Mouse (Mus musculus) lung, postnatal 0 days (tissue): ENCODE results near the gene Slc25a29. TPM values are rescaled to one million over a fixed set of nuclear protein-coding genes. Genes with fewer than 3 reads are reported as not detected.

Experiments used
- ATAC-seq: fragments of 200-750 bp; cut with Nextera tagmentation; 2 replicates; pipeline ENCODE4 v1.8.0; 2017; ENCODE audit warnings: moderate library complexity
- DNase-seq: peaks from one replicate; pipeline ENCODE4 v3.0.0-alpha.2; 2016; ENCODE audit warnings: low spot score
- H3K27ac ChIP-seq: fragments of 300-500 bp; sonication (generic); 2 replicates; pipeline ENCODE4 v1.5.1; 2014; ENCODE audit warnings: antibody characterized with exemption, mild to moderate bottlenecking, low read length, mixed read lengths
- H3K27me3 ChIP-seq: fragments of 300-500 bp; sonication (generic); replicated peaks from 2 replicates; pipeline ENCODE4 v1.6.1; 2014; ENCODE audit warnings: low read length, mixed read lengths; ENCODE audit not compliant: insufficient read depth
- H3K36me3 ChIP-seq: fragments of 300-500 bp; sonication (generic); 2 replicates; pipeline ENCODE4 v1.6.1; 2014; ENCODE audit warnings: low read length, mixed read lengths; ENCODE audit not compliant: insufficient read depth
- H3K4me1 ChIP-seq: fragments of 300-500 bp; sonication (generic); 2 replicates; pipeline ENCODE4 v1.6.1; 2014; ENCODE audit warnings: antibody characterized with exemption, low read depth, low read length, mixed read lengths; ENCODE audit not compliant: insufficient read depth
- H3K4me2 ChIP-seq: fragments of 300-500 bp; sonication (generic); replicated peaks from 2 replicates; pipeline ENCODE4 v1.6.1; 2014; ENCODE audit warnings: low read depth, mild to moderate bottlenecking, low read length, moderate library complexity, mixed read lengths
- H3K4me3 ChIP-seq: fragments of 300-500 bp; sonication (generic); 2 replicates; pipeline ENCODE4 v1.5.1; 2014; ENCODE audit warnings: low read depth, low read length
- H3K9ac ChIP-seq: fragments of 300-500 bp; sonication (generic); replicated peaks from 2 replicates; pipeline ENCODE4 v1.6.1; 2014; ENCODE audit warnings: low read depth, mild to moderate bottlenecking
- H3K9me3 ChIP-seq: fragments of 300-500 bp; sonication (generic); 2 replicates; pipeline ENCODE4 v1.6.1; 2016; ENCODE audit warnings: low read length, mixed read lengths
- CTCF ChIP-seq: IDR thresholded peaks from 2 replicates; pipeline ENCODE4 v1.5.1; 2016; ENCODE audit warnings: antibody characterized with exemption, mild to moderate bottlenecking
- EP300 ChIP-seq: IDR thresholded peaks from 2 replicates; pipeline ENCODE4 v1.6.1; 2016; ENCODE audit warnings: antibody characterized with exemption, mild to moderate bottlenecking, control low read depth
- WGBS: fragments of 180-500 bp; shearing (Covaris S2); extraction: QIAGEN DNeasy Blood & Tissue Kit; methylation state at CpG from one replicate; pipeline ENCODE4 v1.1.7; 2014; 5-methylcytosine and 5-hydroxymethylcytosine counted together
- polyA plus RNA-seq: library from polyadenylated mRNA; unstranded; fragments of >200 nt; fragmentation: Nextera tagmentation; extraction: Ambion mirVana; gene quantifications from 2 replicates; pipeline ENCODE4 v1.2.1, GENCODE M21; 2015

Slc25a29 gene
- polyA plus RNA-seq, 1 experiment from 2014 or later: 19.7 TPM

DNA sequence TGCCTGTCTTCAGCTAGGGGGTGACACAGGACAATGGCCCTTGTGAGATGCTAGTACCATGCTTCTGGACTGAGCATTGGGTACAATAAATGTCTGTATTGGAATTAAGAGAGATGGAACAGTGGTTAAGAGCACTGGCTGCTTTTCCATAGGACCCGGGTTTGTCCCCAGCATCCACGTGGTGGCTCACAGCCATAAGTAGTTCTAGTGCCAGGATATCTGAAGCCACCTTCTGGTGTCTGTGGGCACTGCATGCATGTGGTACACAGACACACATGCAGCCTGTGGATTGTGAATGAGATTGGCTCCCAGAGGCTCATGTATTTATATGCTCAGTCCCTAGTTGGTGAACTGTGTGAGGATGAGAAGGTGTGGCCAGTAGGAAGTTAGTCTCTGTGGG lies 33.9 kb upstream of the Slc25a29 start:
- Histone ChIP-seq H3K9me3 (no peaks in the 10 kb centered on the region), H3K4me2 (no peak overlapping the region), H3K27ac (no peak overlapping the region), H3K36me3 (peaks cover 31% of the 10 kb centered on the region; the same call in 1 of the 2 replicates), H3K9ac (no peak overlapping the region), H3K4me1 (peaks cover 6% of the 10 kb centered on the region; the same call in 1 of the 2 replicates), H3K4me3 (no peak overlapping the region), H3K27me3 (no peaks in the 10 kb centered on the region)
- TF ChIP-seq EP300 (no peak), CTCF (peak; percentile 67)
- ATAC-seq (no peak), DNase-seq (no peak)
- WGBS: 66% methylated on average over 2 of the region's 2 CpGs

DNA sequence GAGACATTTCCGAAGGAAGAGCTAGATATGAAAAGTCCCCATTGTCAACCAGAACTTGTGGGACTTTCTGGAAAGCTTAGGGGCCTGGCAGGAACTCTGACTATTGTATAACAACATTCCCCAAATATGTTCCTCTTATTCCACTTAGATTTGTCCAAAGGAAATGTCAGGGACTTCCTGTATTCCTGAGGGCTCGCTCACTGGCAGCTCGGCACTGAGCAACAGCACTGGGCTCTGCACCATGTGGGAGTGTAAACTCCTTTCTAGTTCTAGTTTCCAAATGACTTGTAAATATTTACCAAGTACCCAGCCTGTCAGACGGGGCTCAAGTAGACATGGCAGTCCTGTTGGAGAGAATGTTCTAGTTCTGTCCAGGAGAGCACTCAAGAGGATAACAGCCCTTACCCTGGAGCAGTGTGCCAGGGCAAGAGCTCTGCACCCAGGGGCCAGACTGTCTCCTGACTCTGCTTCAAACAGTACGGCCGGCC lies 29.4 kb upstream of the Slc25a29 start:
- H3K36me3 ChIP-seq: peaks cover 38% of the 10 kb centered on the region; the same call in 1 of the 2 replicates
- DNase-seq: peak; percentile 92
- no peak for TF ChIP-seq CTCF
- TF ChIP-seq EP300: peak; percentile 99
- H3K27me3 ChIP-seq: no peaks in the 10 kb centered on the region
- peaks cover 13% of the 10 kb centered on the region; the same call in 1 of the 2 replicates for H3K4me1 ChIP-seq
- H3K27ac ChIP-seq: peak overlapping the region; percentile 88
- 36% methylated on average over 6 of the region's 6 CpGs for WGBS
- H3K4me2 ChIP-seq: peak overlapping the region; percentile 19
- H3K9ac ChIP-seq: no peak overlapping the region
- no peaks in the 10 kb centered on the region for H3K9me3 ChIP-seq
- ATAC-seq: peak; percentile 95
- no peak overlapping the region for H3K4me3 ChIP-seq

DNA sequence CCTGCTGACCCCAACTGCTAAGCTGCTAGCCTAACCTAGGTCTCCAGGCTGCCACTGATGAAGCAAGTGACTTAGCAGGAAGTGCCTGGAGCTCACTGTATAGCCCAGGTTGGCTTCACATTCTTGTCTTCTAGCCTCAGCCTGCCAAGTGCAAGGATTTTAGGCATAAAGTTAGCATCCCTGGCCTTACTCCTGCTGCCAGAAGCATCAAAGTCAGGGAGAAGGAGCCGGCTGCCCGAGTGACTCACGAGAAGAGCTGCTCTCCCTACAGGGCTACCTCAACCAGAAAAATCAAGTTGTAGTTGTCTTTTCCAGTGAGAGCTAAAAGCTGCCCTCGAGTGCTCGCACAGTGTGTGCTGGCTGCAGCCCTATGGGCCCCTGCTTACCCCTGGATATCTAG lies 22.8 kb upstream of the Slc25a29 start:
- no peak for TF ChIP-seq EP300
- TF ChIP-seq CTCF: no peak
- WGBS: 79% methylated on average over 5 of the region's 5 CpGs
- DNase-seq (no peak), ATAC-seq (no peak)
- Histone ChIP-seq H3K9me3 (no peaks in the 10 kb centered on the region), H3K4me1 (peaks cover 3% of the 10 kb centered on the region; the same call in 1 of the 2 replicates), H3K9ac (no peak overlapping the region), H3K36me3 (peaks cover 20% of the 10 kb centered on the region; the same call in 1 of the 2 replicates), H3K4me3 (no peak overlapping the region), H3K27me3 (no peaks in the 10 kb centered on the region), H3K4me2 (no peak overlapping the region), H3K27ac (peak overlapping the region; percentile 65)

DNA sequence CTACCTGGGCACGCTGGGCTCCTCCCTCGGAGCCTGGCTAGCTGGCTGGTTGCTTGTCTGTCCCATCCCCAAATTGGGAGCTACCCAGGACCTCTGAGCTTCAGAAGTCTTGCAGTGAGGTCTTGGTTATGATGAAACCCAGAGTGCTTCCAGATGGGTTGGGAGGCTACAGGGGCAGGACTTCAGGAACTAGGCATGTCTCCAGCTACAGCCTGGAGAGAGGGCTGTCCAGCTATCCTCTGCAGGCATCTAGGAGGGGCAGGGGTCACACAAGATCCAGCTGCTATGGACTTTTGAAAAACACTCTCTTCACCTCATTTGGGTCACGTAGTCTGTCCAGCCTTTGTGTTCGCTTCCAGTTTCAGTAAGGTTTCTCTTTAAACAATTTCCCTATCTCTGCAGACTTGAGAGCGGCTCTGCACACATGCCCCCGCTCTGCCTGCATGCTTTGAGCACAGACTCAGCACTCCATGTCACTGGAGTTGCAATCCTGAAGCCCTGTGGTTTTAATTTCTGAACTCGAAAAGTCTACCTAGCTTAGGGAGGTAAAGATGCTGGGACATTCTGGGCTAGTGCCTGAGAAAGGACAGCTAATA lies 22.0 kb upstream of the Slc25a29 start:
- H3K27me3 ChIP-seq: no peaks in the 10 kb centered on the region
- no peak for TF ChIP-seq CTCF
- peak; percentile 63; the same call in 1 of the 2 replicates for TF ChIP-seq EP300
- H3K4me2 ChIP-seq: 0 out of 2 replicates have a peak overlapping the region, but pooled peaks have one; percentile 5
- H3K27ac ChIP-seq: peak overlapping the region; percentile 65
- peaks cover 3% of the 10 kb centered on the region; the same call in 1 of the 2 replicates for H3K4me1 ChIP-seq
- H3K4me3 ChIP-seq: no peak overlapping the region
- H3K9ac ChIP-seq: no peak overlapping the region
- ATAC-seq (peak; percentile 86), DNase-seq (peak; percentile 89)
- no peaks in the 10 kb centered on the region for H3K9me3 ChIP-seq
- 43% methylated on average over 7 of the region's 7 CpGs for WGBS
- H3K36me3 ChIP-seq: peaks cover 19% of the 10 kb centered on the region; the same call in 1 of the 2 replicates

DNA sequence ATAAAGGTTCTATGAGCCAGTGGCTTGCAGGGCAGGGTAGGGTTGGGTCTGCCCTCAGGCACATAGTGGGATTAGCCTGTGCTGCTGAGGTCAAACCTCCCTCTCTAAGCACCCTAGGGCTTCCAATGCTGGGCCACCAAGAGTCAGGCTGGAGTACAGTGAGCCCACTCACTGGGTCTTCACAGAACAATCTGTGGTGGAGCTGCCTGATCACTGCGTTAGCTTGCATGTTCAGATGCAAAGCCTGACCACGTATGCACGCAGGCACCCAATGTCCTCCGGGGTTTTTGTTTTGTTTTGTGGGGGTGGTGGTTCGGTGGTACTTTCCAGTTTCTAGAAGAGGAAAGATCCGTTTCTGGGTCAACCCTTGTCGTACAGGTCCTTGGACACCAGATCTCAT lies 21.4 kb upstream of the Slc25a29 start:
- 0 out of 2 replicates have a peak overlapping the region, but pooled peaks have one; percentile 5 for H3K4me2 ChIP-seq
- H3K27me3 ChIP-seq: no peaks in the 10 kb centered on the region
- peak overlapping the region; percentile 65; the same call in 1 of the 2 replicates for H3K27ac ChIP-seq
- no peak overlapping the region for H3K4me3 ChIP-seq
- no peak for DNase-seq
- peaks cover 3% of the 10 kb centered on the region; the same call in 1 of the 2 replicates for H3K4me1 ChIP-seq
- H3K36me3 ChIP-seq: peaks cover 13% of the 10 kb centered on the region; the same call in 1 of the 2 replicates
- TF ChIP-seq EP300 (no peak), CTCF (no peak)
- no peaks in the 10 kb centered on the region for H3K9me3 ChIP-seq
- ATAC-seq: no peak
- H3K9ac ChIP-seq: no peak overlapping the region
- WGBS: 76% methylated on average over 7 of the region's 7 CpGs

DNA sequence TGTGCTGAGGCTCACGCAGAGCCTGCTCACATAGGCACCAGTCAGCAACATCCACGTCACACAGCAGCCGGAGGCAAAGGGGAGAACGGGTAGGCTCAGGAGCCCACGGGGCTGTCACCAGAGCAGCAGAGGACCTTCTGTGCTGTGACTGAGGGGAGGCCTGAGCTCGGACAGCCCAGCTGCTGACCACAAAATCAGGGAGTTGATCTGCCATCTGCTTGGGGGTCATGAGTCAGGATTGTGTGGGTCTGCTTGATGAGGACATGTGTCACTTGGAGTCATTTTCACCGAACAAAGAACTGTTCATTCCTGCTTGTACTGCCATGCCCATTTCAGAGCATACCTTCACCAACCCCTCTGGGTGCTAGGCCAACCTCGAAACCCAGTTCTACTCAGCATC lies 20.5 kb upstream of the Slc25a29 start:
- Histone ChIP-seq H3K9ac (no peak overlapping the region), H3K4me2 (no peak overlapping the region), H3K36me3 (0 out of 2 replicates have a peak, but pooled peaks cover 4% of the 10 kb centered on the region), H3K4me3 (no peak overlapping the region), H3K27ac (no peak overlapping the region), H3K4me1 (peaks cover 8% of the 10 kb centered on the region; the same call in 1 of the 2 replicates), H3K27me3 (no peaks in the 10 kb centered on the region), H3K9me3 (no peaks in the 10 kb centered on the region)
- no peak for ATAC-seq
- 74% methylated on average over 8 of the region's 8 CpGs for WGBS
- TF ChIP-seq CTCF: no peak
- no peak for TF ChIP-seq EP300
- no peak for DNase-seq
